Mouse (Mus musculus) brown adipose tissue, adult 24 weeks (tissue): ENCODE data around the gene Cntnap2. TPM values are rescaled to one million over a fixed set of nuclear protein-coding genes. Genes with fewer than 3 reads are reported as not detected.

ENCODE experiments used
- H3K27ac ChIP-seq: fragments of 200-500 bp; replicated peaks from 2 replicates; pipeline ENCODE4 v1.5.1; 2012; ENCODE audit warnings: low read depth, mild to moderate bottlenecking, low read length
- H3K4me1 ChIP-seq: fragments of 200-500 bp; 2 replicates; pipeline ENCODE4 v1.6.1; 2012; ENCODE audit warnings: low read length, mixed read lengths; ENCODE audit not compliant: control insufficient read depth, insufficient read depth, insufficient read length
- H3K4me3 ChIP-seq: fragments of 200-500 bp; 2 replicates; pipeline ENCODE4 v1.5.1; 2012; ENCODE audit warnings: low read depth, mild to moderate bottlenecking, low read length, moderate library complexity; ENCODE audit not compliant: insufficient read depth
- polyA plus RNA-seq: library from polyadenylated mRNA; stranded (reverse); fragments of >200 nt; gene quantifications from 2 replicates; pipeline ENCODE4 v1.2.4, GENCODE M21; 2012; ENCODE audit not compliant: missing spikeins, insufficient read depth, insufficient read length

Gene Cntnap2
- polyA plus RNA-seq, 1 experiment, result not detected

GRCm38 (mm10) chr6:46704293-46705170 is 1645.4 kb downstream of the Cntnap2 start:
- Histone ChIP-seq H3K4me3 (no peak overlapping the region), H3K4me1 (no peaks in the 10 kb centered on the region), H3K27ac (no peak overlapping the region)

- H3K4me1 ChIP-seq, result no peaks in the 10 kb centered on the region
- no peak overlapping the region for H3K4me3 ChIP-seq
- no peak overlapping the region for H3K27ac ChIP-seq
These were observed 1646.8 kb downstream of the Cntnap2 start for GRCm38 (mm10) chr6:46705926-46706325.

- H3K4me3 ChIP-seq, result no peak overlapping the region
- no peaks in the 10 kb centered on the region for H3K4me1 ChIP-seq
- no peak overlapping the region for H3K27ac ChIP-seq
These were observed 1657.4 kb downstream of the Cntnap2 start for GRCm38 (mm10) chr6:46716576-46716975.

GRCm38 (mm10) chr6:46733794-46734193 is 1674.6 kb downstream of the Cntnap2 start:
- no peaks in the 10 kb centered on the region for H3K4me1 ChIP-seq
- no peak overlapping the region for H3K27ac ChIP-seq
- no peak overlapping the region for H3K4me3 ChIP-seq

DNA sequence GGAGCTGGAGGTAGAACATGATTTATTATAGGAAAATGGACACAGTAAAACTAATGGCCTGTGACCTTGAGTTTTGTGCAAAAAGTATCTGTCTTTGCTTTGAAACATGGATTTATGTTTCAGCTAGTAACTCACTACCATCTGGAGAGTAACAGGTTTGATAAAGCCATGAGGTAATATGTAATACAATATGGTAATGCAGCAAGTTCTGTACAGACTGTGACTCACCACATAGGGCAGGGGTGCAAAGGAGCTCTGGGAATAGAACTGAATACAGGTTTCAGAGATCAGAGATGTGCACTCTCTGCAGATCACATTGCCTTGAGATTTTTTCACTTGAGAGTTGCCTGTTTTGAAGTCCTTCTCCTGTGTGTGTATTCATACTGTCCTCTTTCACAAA is 1689.3 kb downstream of the Cntnap2 start:
- H3K27ac ChIP-seq, result no peak overlapping the region
- H3K4me1 ChIP-seq, result no peaks in the 10 kb centered on the region
- H3K4me3 ChIP-seq, result no peak overlapping the region

GRCm38 (mm10) chr6:46763481-46763880 is 1704.3 kb downstream of the Cntnap2 start:
- H3K4me1 ChIP-seq, result no peaks in the 10 kb centered on the region
- no peak overlapping the region for H3K4me3 ChIP-seq
- no peak overlapping the region for H3K27ac ChIP-seq

- no peak overlapping the region for H3K27ac ChIP-seq
- H3K4me3 ChIP-seq, result no peak overlapping the region
- no peaks in the 10 kb centered on the region for H3K4me1 ChIP-seq
These were observed 1715.4 kb downstream of the Cntnap2 start for GRCm38 (mm10) chr6:46774529-46774928.

DNA sequence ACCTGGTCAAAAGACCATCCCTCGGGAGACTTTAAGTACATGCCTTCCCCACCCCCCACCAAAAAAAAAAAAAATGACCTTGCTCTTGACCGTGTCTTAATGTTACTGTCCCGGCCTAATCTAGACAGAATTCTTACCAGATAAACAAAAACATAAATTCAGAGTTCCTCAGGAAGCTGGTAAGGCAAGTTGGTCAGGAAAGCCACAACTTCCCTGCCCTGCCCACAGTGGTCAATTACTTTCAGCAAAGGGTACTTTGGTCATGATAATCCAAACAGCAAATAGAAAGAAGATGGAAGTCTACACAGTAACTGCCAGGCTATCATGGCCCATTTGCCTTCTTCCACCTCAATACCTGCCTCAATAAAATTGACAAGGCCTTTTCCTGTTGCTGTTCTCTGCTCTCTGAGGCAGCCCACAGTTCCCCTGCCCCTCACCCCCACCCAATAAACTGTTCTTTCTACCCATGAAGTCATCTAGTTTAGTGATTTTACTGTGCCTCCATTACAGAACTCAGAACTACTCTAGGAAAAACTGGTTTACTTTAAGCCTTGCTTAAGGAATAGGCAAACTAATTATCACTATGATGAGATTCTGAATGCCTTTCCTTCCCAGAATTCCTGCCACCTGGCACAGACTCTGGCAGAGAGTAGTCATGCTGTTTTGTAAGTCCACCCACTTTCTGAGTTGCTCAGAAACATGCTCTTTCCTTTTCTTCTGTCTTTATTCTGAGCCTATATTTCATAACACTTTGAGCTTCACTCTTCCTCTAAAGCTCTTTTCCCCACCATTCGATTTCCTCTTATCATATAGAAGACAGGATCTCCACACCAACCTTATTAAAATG is 1743.3 kb downstream of the Cntnap2 start:
- Histone ChIP-seq H3K4me3 (no peak overlapping the region), H3K27ac (no peak overlapping the region), H3K4me1 (no peaks in the 10 kb centered on the region)

- no peaks in the 10 kb centered on the region for H3K4me1 ChIP-seq
- no peak overlapping the region for H3K4me3 ChIP-seq
- no peak overlapping the region for H3K27ac ChIP-seq
These were observed 1797.5 kb downstream of the Cntnap2 start for GRCm38 (mm10) chr6:46856635-46857034.

DNA sequence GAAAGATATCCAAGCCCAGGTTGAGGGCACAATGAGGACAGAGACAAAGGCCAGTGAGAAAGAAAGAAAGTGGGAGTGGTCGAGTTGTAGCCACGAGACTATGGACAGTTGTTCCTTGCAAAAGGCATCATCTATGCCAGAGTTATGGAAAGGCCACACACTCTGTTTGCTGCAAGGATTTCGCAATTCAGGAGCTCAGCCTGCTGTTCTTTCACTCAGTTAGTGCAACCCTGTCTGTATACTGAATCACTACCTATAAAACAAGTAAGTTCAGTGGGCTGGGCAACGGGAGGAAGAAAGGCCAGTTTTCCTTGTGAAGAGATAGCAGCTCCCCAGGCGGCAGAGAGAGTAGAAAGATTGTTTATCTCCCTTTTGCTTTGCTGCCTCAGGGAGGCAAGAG is 1801.9 kb downstream of the Cntnap2 start:
- H3K4me1 ChIP-seq, result no peaks in the 10 kb centered on the region
- no peak overlapping the region for H3K4me3 ChIP-seq
- H3K27ac ChIP-seq, result no peak overlapping the region

- Histone ChIP-seq H3K4me1 (no peaks in the 10 kb centered on the region), H3K27ac (no peak overlapping the region), H3K4me3 (no peak overlapping the region)
These were observed 1807.2 kb downstream of the Cntnap2 start for GRCm38 (mm10) chr6:46866317-46866716.

DNA sequence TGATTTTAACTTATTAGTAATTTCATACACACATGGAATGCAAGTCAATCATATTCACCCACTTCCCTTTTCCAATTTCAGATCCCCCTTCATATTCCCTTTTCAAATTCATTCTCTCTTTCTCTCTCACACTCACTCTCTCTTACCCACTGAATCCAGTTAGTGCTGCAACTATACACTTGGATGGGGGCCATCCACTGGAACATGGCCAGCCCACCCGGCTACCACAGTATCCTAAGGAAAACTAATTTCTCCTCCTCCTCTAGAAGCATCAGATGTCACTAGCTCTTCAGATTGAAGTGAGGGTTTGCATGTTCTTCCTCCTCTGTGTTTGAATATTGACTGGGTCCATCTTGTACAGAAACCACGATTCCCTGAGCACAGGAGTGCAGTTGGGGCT is 1827.1 kb downstream of the Cntnap2 start:
- no peak overlapping the region for H3K4me3 ChIP-seq
- H3K4me1 ChIP-seq, result no peaks in the 10 kb centered on the region
- no peak overlapping the region for H3K27ac ChIP-seq

GRCm38 (mm10) chr6:46909167-46909566 is 1850.0 kb downstream of the Cntnap2 start:
- no peak overlapping the region for H3K4me3 ChIP-seq
- no peak overlapping the region for H3K27ac ChIP-seq
- no peaks in the 10 kb centered on the region for H3K4me1 ChIP-seq

DNA sequence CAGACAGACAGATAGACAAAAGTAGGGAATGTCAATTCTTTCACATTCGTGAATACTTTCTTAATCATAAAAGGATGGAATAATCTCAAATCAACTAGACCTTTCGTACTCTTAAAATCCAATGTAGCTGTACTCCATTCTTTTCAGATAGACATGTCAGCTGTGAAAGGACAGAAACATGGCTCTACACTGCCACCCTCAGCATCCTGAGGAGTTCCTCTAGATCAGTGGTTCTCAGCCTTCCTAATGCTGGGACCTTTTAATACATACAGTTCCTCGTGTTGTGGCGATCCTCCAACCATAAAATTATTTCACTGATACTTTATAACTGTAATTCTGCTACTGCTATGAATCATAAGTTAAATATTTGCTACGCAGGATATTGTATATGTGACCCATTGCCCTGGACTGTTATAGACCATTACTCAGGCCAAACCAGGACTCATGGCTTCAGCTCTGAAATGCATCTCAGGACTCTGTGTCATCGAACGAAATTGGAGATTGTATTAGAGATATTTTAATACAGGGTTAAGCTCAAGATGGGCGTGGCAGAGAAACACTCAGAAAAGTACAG is 1859.6 kb downstream of the Cntnap2 start:
- H3K27ac ChIP-seq, result no peak overlapping the region
- no peak overlapping the region for H3K4me3 ChIP-seq
- no peaks in the 10 kb centered on the region for H3K4me1 ChIP-seq

DNA sequence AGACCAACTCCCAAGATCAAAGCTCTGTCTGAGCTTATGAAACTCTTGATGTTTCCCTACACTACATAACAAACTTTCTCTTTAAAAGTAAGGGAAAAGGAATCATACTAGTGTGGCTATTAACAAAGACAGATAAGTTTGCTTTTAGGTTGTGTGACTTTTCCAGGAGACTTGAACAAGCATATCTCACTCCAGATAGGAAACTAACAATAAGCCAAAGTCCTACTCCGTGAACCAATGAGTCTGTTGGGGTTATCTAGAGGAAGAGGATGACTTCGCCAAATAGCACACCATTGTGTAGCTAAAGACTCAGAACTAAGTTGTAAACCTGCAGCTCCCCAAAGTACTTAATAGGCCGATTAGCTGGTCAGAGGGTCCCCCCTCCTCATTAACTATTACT is 1860.8 kb downstream of the Cntnap2 start:
- no peaks in the 10 kb centered on the region for H3K4me1 ChIP-seq
- no peak overlapping the region for H3K4me3 ChIP-seq
- no peak overlapping the region for H3K27ac ChIP-seq
